Mouse (Mus musculus) limb, embryonic 10.5 days (tissue): ENCODE data around the gene Cldn34c4. TPM values are rescaled to one million over a fixed set of nuclear protein-coding genes. Genes with fewer than 3 reads are reported as not detected.

Source experiments
- DNase-seq: peaks from one replicate; pipeline ENCODE4 v3.0.0-alpha.2; 2017; ENCODE audit warnings: low spot score
- H3K27ac ChIP-seq: fragments of 300-500 bp; sonication (generic); 2 replicates; pipeline ENCODE4 v1.5.1; 2016; ENCODE audit warnings: mild to moderate bottlenecking
- H3K27me3 ChIP-seq: fragments of 300-500 bp; sonication (generic); 2 replicates; pipeline ENCODE4 v1.6.1; 2016; ENCODE audit warnings: low read depth, mild to moderate bottlenecking; ENCODE audit not compliant: poor library complexity, severe bottlenecking
- H3K36me3 ChIP-seq: fragments of 300-500 bp; sonication (generic); 2 replicates; pipeline ENCODE4 v1.6.1; 2016; ENCODE audit warnings: mild to moderate bottlenecking, moderate library complexity
- H3K4me1 ChIP-seq: fragments of 300-500 bp; sonication (generic); 2 replicates; pipeline ENCODE4 v1.6.1; 2016
- H3K4me3 ChIP-seq: fragments of 300-500 bp; sonication (generic); 2 replicates; pipeline ENCODE4 v1.5.1; 2016; ENCODE audit warnings: mild to moderate bottlenecking, moderate library complexity
- H3K9me3 ChIP-seq: fragments of 300-500 bp; sonication (generic); replicated peaks from 2 replicates; pipeline ENCODE4 v1.6.1; 2016; ENCODE audit warnings: mild to moderate bottlenecking
- WGBS: fragments of 180-500 bp; shearing (Covaris S2); methylation state at CpG from one replicate; pipeline ENCODE4 v1.1.7; 2016; 5-methylcytosine and 5-hydroxymethylcytosine counted together
- polyA plus RNA-seq: library from polyadenylated mRNA; unstranded; fragments of >200 nt; fragmentation: Nextera tagmentation; extraction: Ambion mirVana; gene quantifications from 2 replicates; pipeline ENCODE4 v1.2.1, GENCODE M21; 2016

Cldn34c4 gene
- not detected in 2 replicates for polyA plus RNA-seq

GRCm38 (mm10) chrX:127736454-127736853, at the start of gene Cldn34c4:
Gene Cldn34c4 (minus strand): TSS chrX:127736554.
- 65% methylated on average over 2 of the region's 2 CpGs for WGBS
- Histone ChIP-seq H3K27ac (no peak within 1 kb of the TSS), H3K27me3 (no peaks in the 10 kb centered on the region), H3K36me3 (no peaks in the 10 kb centered on the region), H3K9me3 (no peaks in the 10 kb centered on the region), H3K4me3 (no peak within 1 kb of the TSS), H3K4me1 (no peaks in the 10 kb centered on the region)
- no peak for DNase-seq

GRCm38 (mm10) chrX:127747062-127747461, 10.7 kb upstream of the Cldn34c4 start:
- H3K4me1 ChIP-seq = no peaks in the 10 kb centered on the region
- H3K27ac ChIP-seq = no peak overlapping the region
- 0 out of 2 replicates have a peak, but pooled peaks cover 3% of the 10 kb centered on the region for H3K9me3 ChIP-seq
- 89% methylated on average over 4 of the region's 4 CpGs for WGBS
- no peaks in the 10 kb centered on the region for H3K36me3 ChIP-seq
- H3K4me3 ChIP-seq = no peak overlapping the region
- no peak for DNase-seq
- no peaks in the 10 kb centered on the region for H3K27me3 ChIP-seq
